Mouse (Mus musculus): ENCODE data around the gene Zfp296.
A peak's percentile ranks its signal among the peaks of the same experiment; 100 is the strongest.

Zfp296 gene

GRCm38 (mm10) chr7:19577141-19577852, at the start of gene Zfp296, which contains the start of gene Gemin7:
Zfp296 (plus strand) TSS chr7:19577287.
Gemin7 (minus strand) TSS chr7:19577595.
- peak; percentile 73 to 78 for DNase-seq

DNA sequence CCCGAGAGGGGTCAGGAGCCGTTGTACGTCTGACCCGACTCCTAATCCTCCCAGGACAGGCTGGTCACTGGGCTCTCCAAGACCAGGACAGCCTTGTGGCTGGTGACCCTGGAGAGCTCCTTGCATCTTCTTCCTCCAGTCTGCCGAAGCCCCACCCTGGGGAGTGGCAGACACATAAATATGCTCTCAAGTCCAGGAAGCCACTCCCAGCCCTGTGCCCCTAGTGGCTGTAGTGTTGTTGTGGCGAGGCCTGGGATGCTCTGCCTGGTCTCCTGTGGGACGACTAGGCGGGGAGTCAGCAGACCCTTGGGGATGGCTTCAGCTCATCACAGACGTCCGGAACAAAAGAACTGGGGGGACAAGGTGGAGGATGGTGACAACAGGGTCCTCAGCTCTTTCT, 46.0 kb upstream of the Zfp296 start:
- no peak for DNase-seq

DNA sequence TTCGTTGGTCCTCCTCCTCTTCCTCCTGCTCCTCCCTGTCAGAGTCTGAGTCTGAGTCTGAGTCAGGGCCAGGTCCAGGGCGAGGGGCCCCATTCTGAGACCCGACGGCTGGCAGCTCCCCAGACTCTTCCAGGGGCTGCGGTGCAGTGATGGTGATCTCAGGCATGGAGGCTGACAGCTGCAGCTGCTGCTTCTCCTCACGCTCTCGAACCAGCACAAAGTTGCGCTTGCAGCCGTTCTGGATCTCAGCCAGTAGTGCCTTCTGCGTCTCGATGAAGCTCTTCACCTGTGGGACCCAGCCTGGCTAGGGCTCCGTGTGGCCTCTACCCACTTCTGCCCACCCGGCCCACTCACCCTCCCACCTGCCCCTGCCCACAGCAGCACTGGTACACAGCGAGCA, 44.8 kb upstream of the Zfp296 start:
- DNase-seq = no peak

DNA sequence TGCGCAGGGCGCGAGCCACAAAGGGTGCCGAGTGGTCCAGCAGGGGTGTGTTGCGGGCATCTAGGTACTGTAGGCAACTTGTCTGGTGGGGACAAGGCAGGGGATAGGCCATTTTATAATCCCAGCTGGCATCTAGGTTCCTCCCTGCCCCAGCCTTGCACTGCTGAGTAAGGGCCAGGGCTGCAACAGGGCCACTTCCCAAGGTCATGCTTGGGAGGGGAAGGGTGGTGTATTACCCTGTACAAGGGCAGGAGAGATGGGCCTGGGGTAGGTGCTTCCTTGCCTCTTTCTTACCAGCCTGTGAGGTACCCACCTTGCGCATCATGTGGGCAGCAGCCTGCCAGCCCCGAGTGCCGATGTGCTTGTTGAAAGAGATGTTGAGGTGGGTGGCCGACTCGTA, 42.4 kb upstream of the Zfp296 start:
- DNase-seq = no peak

GRCm38 (mm10) chr7:19540771-19541566, 36.1 kb upstream of the Zfp296 start:
- DNase-seq = no peak

- no peak for DNase-seq
Measured at GRCm38 (mm10) chr7:19541681-19542154, 35.4 kb upstream of the Zfp296 start.

DNA sequence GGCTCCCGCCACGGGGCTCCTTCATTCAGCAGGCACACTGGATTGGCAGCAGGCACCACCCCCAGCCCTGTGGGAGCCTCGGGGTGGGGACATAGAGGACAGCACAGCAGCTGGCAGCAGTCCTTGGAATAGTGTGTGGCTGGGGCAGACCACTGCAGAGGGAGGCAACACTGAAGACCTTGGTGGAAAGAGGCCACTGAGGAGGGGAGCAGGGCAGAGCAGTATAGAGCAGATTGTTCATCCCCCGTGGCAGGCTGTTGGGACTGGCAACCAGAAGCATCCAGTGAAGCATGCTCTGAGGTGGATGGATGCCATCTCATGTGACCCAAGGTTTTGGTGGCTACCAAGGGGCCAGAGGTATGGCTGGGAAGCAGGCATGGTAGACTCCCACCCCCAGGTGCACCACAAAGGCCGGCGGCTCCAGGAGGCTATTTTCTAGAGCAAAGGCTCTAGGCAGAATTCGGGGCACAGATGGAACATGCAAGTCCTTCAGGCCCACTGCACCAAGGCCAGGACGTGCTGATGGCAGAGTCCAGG, 34.9 kb upstream of the Zfp296 start:
- DNase-seq = no peak

DNA sequence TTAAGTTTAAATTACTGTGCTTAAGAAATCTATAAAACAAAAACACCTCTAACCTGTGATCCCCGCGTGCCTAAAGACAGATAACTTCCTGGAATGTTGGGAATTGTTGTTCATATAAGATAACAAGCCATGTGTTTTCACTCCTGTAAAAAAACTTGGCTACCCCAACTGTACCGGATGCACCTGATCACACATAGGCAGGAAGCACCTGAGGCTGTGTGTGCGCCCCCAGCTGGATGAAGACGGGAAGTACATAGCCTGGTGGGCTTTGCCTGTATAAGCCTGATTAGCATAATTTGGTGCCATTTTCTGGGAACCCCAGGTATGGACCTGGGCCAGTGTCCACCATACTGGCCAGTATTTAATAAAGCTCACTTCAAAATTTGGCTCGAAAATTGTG, 33.5 kb upstream of the Zfp296 start:
- DNase-seq = peak in 1 of 2 experiments; percentile 35

DNA sequence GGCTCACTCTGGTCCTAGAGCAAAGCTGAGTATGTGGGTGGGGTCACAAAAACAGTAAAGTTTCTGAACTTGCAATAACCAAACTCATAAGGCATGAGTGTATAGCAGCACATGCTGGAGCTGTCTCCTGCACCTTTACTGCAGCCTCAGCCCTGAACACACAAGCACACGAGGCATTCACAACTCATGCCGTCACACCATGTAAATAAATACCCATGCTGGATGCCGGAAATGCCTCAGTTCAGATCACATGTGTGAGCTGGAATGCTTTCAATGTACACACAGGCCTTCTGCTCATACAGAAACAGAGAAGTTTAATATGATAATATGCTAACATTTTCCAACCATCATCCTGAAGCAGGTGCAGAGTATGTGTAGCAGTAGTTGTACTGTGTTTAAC, 31.1 kb upstream of the Zfp296 start:
- no peak for DNase-seq

DNA sequence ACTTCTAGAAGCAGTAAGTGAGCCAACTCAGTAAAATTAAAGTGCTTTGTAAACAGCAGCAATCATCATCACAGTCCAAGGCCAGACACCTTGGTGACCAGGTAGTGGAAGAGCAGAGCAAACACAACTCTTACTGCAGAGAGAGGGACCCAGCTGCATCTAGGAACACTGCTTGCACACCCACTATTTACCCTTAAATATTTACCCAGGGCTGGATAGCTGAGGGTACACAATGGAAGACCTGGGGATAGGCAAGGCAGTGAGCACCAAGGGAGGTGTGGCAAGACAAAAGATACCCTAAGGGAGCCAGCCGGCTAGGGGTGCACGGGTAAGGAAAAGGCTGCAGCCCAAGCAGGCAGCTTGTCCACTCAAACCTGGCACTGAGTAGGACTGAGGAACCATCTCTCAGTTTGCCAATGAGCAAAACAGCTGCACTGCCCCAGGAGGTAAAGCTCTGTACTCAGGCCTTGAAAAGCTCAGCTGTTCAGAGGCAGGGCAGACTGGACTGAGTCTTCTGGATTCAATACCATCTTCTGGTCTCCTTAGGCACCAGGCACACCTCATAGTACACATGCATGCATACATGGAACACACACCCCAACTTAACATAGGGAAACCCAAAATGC, 29.6 kb upstream of the Zfp296 start:
- no peak for DNase-seq

- DNase-seq = no peak
Measured at GRCm38 (mm10) chr7:19549394-19549793, 27.7 kb upstream of the Zfp296 start.

DNA sequence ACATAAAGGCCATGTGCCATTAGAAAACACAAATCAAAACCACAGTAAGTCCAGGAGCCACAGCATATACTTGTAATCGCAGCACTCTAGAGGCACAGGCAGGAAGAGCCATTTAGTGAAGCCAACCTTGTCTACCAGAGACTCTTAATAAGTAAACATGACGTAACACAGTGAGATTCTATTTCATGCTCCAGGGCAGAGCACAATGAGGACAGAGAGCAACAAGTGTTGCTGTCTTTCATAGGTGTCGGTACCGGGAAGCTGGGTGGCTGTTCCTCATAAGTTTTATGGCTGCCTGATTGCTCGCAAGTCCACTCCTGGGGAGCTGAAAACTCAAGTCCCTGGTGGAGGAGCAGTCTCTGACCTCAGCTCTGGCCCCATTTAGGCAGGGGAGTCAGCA, 25.5 kb upstream of the Zfp296 start:
- DNase-seq = no peak

DNA sequence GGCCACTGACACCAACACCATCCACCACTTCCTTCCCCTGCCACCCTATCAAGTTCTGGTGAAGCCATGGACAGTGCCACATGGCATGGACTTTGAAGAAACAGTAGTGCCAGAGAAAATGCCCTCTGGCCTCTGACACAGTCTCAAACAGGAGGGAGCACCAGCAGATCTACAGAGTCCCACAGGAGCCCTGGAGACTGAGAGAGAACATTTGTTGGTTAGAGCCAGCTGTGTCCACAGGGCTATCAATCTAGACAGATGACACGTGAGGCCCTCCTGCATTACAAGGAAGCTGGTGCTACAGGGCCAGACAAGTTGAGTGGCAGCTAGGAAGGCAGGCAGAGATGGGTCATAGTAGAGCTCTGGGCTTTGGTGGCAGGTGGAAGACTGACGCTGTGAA, 24.6 kb upstream of the Zfp296 start:
- no peak for DNase-seq

- no peak for DNase-seq
Measured at GRCm38 (mm10) chr7:19554168-19554567, 22.9 kb upstream of the Zfp296 start.

DNA sequence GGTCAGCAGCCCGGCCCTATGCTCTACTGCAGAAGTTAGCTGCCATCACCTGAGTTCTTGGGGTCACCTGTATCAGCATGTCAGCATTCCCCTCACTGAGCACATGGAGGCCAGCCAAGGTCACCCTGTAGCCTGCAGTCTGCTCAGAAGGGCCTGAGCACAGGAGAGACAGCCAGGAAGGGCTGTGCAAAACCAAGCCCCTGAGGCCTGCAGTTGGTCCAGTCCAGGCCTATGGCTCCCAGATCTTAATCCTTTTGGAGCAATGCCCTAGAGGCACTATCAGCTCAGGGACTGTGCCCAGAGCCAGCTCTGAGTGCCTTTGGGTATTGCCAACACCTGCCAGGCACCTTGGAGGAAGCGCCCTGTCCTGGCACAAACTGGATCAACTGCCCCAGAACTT, 20.0 kb upstream of the Zfp296 start:
- DNase-seq = no peak

- no peak for DNase-seq
Measured at GRCm38 (mm10) chr7:19557982-19558900, 18.8 kb upstream of the Zfp296 start.

DNA sequence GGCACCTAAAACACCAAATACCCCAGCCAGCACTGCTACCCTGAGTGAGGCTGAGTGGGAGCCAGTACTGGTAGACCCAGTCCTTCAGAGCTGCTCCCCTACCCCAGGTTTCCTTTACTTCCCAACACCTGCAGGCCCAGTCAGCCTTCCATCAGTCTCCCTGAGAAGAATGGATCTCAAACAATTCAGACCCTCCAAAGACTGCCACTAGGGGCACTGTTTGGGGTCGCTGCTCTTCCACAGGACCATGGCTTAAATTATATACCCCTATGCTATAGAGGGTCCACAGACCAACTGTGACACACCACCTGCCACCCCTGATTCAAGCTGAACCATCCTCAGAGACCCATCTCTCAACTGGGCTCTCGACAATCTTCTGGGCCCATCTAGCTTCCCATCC, 18.1 kb upstream of the Zfp296 start:
- DNase-seq = no peak

- no peak for DNase-seq
Measured at GRCm38 (mm10) chr7:19560491-19561260, 16.4 kb upstream of the Zfp296 start.

DNA sequence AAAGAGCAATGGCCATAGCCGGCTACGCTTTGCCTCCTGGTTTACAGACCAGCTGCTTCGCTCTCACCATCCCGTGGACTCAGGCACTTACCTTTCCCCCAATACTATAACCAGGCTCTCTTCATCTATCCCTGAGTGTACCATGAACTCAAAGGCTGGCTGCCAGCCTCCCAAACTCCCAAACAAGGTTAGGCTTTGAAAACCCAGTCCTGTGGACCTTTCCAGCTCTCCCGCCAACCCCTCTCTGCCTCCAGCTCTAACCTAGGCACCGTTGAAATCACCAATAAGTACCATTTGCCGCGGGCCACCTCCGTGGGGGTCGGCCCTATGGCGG, 15.7 kb upstream of the Zfp296 start:
- DNase-seq = no peak

GRCm38 (mm10) chr7:19561765-19562642, 15.1 kb upstream of the Zfp296 start:
- peak; percentile 80 to 87 for DNase-seq
